Mouse (Mus musculus) liver, adult 2 months (tissue): ENCODE measurements around the gene Tmbim6. TPM values are rescaled to one million over a fixed set of nuclear protein-coding genes. Genes with fewer than 3 reads are reported as not detected.

Experiments
- DNase-seq: peaks from one replicate; pipeline ENCODE4 v3.0.0-alpha.2; 2011; ENCODE audit warnings: low read depth, low spot score; ENCODE audit errors: extremely low read depth
- H3K27ac ChIP-seq: fragments of 200-500 bp; replicated peaks from 2 replicates; pipeline ENCODE4 v1.5.1; 2012; ENCODE audit warnings: low read depth, mild to moderate bottlenecking, control low read depth, inconsistent platforms, low read length; ENCODE audit not compliant: insufficient read depth
- H3K27me3 ChIP-seq: fragments of 200-500 bp; 2 replicates; pipeline ENCODE4 v1.6.1; 2012; ENCODE audit warnings: mild to moderate bottlenecking, moderate library complexity, low read length, inconsistent platforms; ENCODE audit not compliant: control insufficient read depth, insufficient read depth
- H3K36me3 ChIP-seq: fragments of 200-500 bp; 2 replicates; pipeline ENCODE4 v1.6.1; 2012; ENCODE audit warnings: low read length, inconsistent platforms; ENCODE audit not compliant: control insufficient read depth, insufficient read depth
- H3K4me1 ChIP-seq: fragments of 200-500 bp; 2 replicates; pipeline ENCODE4 v1.6.1; 2011; ENCODE audit warnings: low read length; ENCODE audit not compliant: control insufficient read depth, insufficient read depth
- H3K4me3 ChIP-seq: fragments of 200-500 bp; 2 replicates; pipeline ENCODE4 v1.5.1; 2011; ENCODE audit warnings: low read depth, mild to moderate bottlenecking, control low read depth, low read length, moderate library complexity; ENCODE audit not compliant: insufficient read depth
- H3K79me2 ChIP-seq: fragments of 200-500 bp; 2 replicates; pipeline ENCODE4 v1.6.1; 2012; ENCODE audit warnings: inconsistent platforms, mild to moderate bottlenecking, low read length, moderate library complexity; ENCODE audit not compliant: control insufficient read depth, insufficient read depth
- H3K9ac ChIP-seq: fragments of 200-500 bp; 2 replicates; pipeline ENCODE4 v1.6.1; 2012; ENCODE audit warnings: low read depth, mild to moderate bottlenecking, control low read depth, inconsistent platforms, low read length
- CTCF ChIP-seq: fragments of 200-500 bp; IDR thresholded peaks from 2 replicates; pipeline ENCODE4 v1.5.1; 2011; ENCODE audit warnings: low read depth, low read length, control low read depth
- POLR2A ChIP-seq: fragments of 200-500 bp; IDR thresholded peaks from 2 replicates; pipeline ENCODE4 v1.6.1; 2011; ENCODE audit warnings: low read length, control low read depth; ENCODE audit not compliant: insufficient read depth; ENCODE audit errors: extremely low read depth
- WGBS: fragments of 180-500 bp; shearing (Covaris S2); methylation state at CpG from one replicate; pipeline ENCODE4 v1.1.7; 2018; 5-methylcytosine and 5-hydroxymethylcytosine counted together
- polyA plus RNA-seq: library from polyadenylated mRNA; depleted of rRNA; stranded (reverse); fragments of >200 nt; gene quantifications from 2 replicates; pipeline ENCODE4 v1.2.3, GENCODE M21; 2012
- total RNA-seq: library from RNA; depleted of rRNA; stranded (reverse); fragments of >200 nt; gene quantifications from 2 replicates; pipeline ENCODE4 v1.2.3, GENCODE M21; 2014

The Tmbim6 gene
- total and polyA plus RNA-seq, 2 experiments = 699 to 2,362 TPM

- Histone ChIP-seq H3K27ac (no peak overlapping the region), H3K79me2 (no peaks in the 10 kb centered on the region), H3K4me1 (peaks cover 5% of the 10 kb centered on the region), H3K27me3 (peaks cover 5% of the 10 kb centered on the region; the same call in 1 of the 2 replicates), H3K36me3 (no peaks in the 10 kb centered on the region), H3K9ac (no peak overlapping the region), H3K4me3 (no peak overlapping the region)
- WGBS = 21% methylated on average over 4 of the region's 4 CpGs
- DNase-seq = no peak
- TF ChIP-seq POLR2A = no peak
- TF ChIP-seq CTCF = no peak
Observed at GRCm38 (mm10) chr15:99368583-99369266, 24.0 kb upstream of the Tmbim6 start.

DNA sequence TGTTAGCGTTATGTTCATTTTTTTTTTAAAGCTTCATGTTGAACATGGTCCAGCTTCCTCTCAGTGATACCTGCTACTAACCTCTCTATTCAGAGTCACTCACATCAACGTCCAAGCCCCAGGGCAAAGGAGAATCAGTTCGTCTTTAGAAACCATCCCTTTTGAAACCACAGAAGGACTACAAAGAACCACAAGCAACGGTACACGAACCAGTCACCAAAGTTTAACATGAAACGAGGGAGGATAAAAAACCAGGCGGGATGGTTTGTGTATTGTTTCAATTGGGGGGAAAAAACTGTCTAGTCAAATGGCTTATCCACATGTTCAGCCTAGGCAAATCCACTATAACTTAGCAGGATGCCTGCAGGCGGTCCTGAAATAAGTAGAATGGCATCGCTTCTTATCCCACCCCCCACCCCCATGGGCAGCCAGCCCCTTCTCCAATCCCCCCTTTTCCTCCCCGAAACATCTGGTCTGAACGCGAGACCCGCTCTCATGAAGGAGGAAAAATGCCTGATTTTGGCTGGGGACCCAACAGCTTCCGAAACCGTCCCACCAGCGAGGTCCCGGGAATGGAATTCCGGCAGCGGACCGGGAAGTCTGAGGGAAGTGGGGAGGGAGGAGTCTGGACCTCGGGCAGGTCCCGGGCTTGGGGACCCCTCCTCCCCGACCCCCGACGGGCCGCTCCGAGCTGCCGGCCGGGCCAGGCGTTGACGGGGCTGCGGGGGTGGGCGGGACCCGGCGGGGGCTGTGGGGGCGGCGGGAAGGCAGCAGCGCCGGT, 23.1 kb upstream of the Tmbim6 start:
- Histone ChIP-seq H3K79me2 (no peaks in the 10 kb centered on the region), H3K36me3 (no peaks in the 10 kb centered on the region), H3K27me3 (peaks cover 5% of the 10 kb centered on the region; the same call in 1 of the 2 replicates), H3K9ac (peak overlapping the region; percentile 74), H3K4me3 (peak overlapping the region; percentile 68), H3K4me1 (peaks cover 2% of the 10 kb centered on the region), H3K27ac (no peak overlapping the region)
- DNase-seq = no peak
- WGBS = 4% methylated on average over 39 of the region's 39 CpGs
- TF ChIP-seq CTCF = no peak
- TF ChIP-seq POLR2A = no peak

- peaks cover 5% of the 10 kb centered on the region; the same call in 1 of the 2 replicates for H3K27me3 ChIP-seq
- 0 out of 2 replicates have a peak within 1 kb of the TSS, but pooled peaks have one; percentile 33 for H3K27ac ChIP-seq
- no peaks in the 10 kb centered on the region for H3K36me3 ChIP-seq
- DNase-seq = peak; percentile 48
- peaks cover 2% of the 10 kb centered on the region for H3K4me1 ChIP-seq
- H3K79me2 ChIP-seq = no peaks in the 10 kb centered on the region
- WGBS = 1% methylated on average over 38 of the region's 48 CpGs
- H3K4me3 ChIP-seq = peak within 1 kb of the TSS; percentile 68
- peak within 1 kb of the TSS; percentile 74 for H3K9ac ChIP-seq
- TF ChIP-seq POLR2A = 0 out of 2 replicates have a peak, but pooled peaks have one; percentile 20
- peak; percentile 87 for TF ChIP-seq CTCF
Observed at GRCm38 (mm10) chr15:99370259-99370691, 22.4 kb upstream of the Tmbim6 start, which contains the start of gene Fmnl3. Fmnl3 (minus strand) TSS chr15:99370482.

DNA sequence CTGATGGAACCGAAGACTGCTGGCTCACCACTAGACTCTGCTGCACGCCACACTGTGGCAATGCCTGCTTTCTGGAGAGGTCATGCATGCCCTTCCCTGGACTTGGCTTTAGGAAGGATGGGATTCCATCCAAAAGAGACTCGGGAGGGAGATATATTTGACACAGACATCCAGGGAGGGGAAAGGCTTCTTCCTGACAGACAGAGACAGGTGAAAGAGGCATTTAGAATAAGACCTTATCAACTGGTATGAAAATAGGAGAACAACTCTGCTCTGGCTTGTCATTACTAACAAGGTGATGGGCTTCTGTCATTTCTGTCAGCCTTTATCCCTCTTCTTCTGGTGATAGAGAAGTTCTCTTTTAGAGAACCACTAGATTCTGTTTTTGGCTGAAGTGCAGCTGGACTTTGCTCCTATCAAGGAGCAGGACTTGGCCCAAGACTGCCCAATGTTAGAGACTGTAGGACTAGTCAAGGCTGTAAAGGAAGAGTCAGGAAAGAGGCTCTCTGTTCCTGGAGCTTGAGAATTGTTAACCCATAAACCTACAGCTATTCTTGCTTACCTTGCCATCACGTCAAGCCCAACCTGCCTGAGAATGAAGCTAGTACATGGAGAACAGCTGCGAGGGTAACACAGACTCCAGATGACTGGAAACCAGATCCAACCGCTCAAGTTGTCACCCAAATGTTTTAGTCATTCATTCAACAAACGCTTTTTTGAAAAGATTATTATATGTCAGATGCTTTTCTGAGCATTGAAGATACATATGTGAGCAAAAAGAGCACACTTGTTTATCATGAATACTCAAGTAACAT, 20.9 kb upstream of the Tmbim6 start:
- TF ChIP-seq CTCF (no peak), POLR2A (no peak)
- no peaks in the 10 kb centered on the region for H3K79me2 ChIP-seq
- no peak overlapping the region for H3K27ac ChIP-seq
- H3K36me3 ChIP-seq = no peaks in the 10 kb centered on the region
- H3K27me3 ChIP-seq = peaks cover 5% of the 10 kb centered on the region; the same call in 1 of the 2 replicates
- 88% methylated on average over 7 of the region's 7 CpGs for WGBS
- DNase-seq = no peak
- no peak overlapping the region for H3K4me3 ChIP-seq
- H3K9ac ChIP-seq = no peak overlapping the region
- peaks cover 2% of the 10 kb centered on the region for H3K4me1 ChIP-seq

DNA sequence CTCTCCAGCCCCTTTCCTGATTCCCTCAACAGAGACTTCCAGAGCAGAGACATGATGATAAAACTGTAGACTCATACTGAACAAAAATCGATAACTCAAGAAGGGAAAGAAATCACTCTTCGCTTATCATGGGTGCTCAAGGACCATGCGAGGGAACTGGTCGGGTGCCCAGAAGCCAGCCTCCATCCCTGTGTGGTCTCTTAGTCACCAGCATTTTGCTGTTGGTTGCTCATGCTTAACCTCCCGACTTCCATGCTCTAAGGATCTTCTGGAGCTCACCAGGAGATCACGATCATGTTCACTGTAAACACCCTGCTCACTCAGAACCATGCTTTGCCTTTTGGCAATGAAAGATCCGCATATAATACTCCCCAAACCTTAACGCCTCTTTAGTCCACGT, 19.9 kb upstream of the Tmbim6 start:
- Histone ChIP-seq H3K27me3 (peaks cover 5% of the 10 kb centered on the region; the same call in 1 of the 2 replicates), H3K9ac (no peak overlapping the region), H3K4me3 (no peak overlapping the region), H3K27ac (no peak overlapping the region), H3K36me3 (no peaks in the 10 kb centered on the region), H3K79me2 (no peaks in the 10 kb centered on the region), H3K4me1 (peaks cover 2% of the 10 kb centered on the region)
- TF ChIP-seq CTCF (no peak), POLR2A (no peak)
- DNase-seq = no peak
- 87% methylated on average over 9 of the region's 9 CpGs for WGBS
